Mouse (Mus musculus) heart, embryonic 13.5 days (tissue): ENCODE measurements around the gene Esyt3. TPM values are rescaled to one million over a fixed set of nuclear protein-coding genes. Genes with fewer than 3 reads are reported as not detected.

Experiments
- ATAC-seq: fragments of 200-750 bp; cut with Nextera tagmentation; 2 replicates; pipeline ENCODE4 v1.8.0; 2017; ENCODE audit warnings: moderate TSS enrichment; ENCODE audit not compliant: insufficient number of reproducible peaks, low FRiP score, low TSS enrichment; ENCODE audit errors: extremely low read depth
- H3K27ac ChIP-seq: fragments of 300-500 bp; sonication (generic); replicated peaks from 2 replicates; pipeline ENCODE4 v1.5.1; 2015; ENCODE audit warnings: moderate library complexity, mild to moderate bottlenecking, inconsistent platforms
- H3K27me3 ChIP-seq: fragments of 300-500 bp; sonication (generic); replicated peaks from 2 replicates; pipeline ENCODE4 v1.6.1; 2015; ENCODE audit warnings: mild to moderate bottlenecking, inconsistent platforms
- H3K36me3 ChIP-seq: fragments of 300-500 bp; sonication (generic); 2 replicates; pipeline ENCODE4 v1.6.1; 2015; ENCODE audit warnings: mild to moderate bottlenecking, inconsistent platforms
- H3K4me1 ChIP-seq: fragments of 300-500 bp; sonication (generic); 2 replicates; pipeline ENCODE4 v1.6.1; 2015; ENCODE audit warnings: inconsistent platforms
- H3K4me2 ChIP-seq: fragments of 300-500 bp; sonication (generic); 2 replicates; pipeline ENCODE4 v1.6.1; 2015; ENCODE audit warnings: inconsistent platforms, mild to moderate bottlenecking, moderate library complexity
- H3K4me3 ChIP-seq: fragments of 300-500 bp; sonication (generic); 2 replicates; pipeline ENCODE4 v1.5.1; 2015; ENCODE audit warnings: moderate library complexity, mild to moderate bottlenecking, inconsistent platforms
- H3K9ac ChIP-seq: fragments of 300-500 bp; sonication (generic); 2 replicates; pipeline ENCODE4 v1.6.1; 2015; ENCODE audit warnings: inconsistent platforms, mild to moderate bottlenecking, moderate library complexity
- H3K9me3 ChIP-seq: fragments of 300-500 bp; sonication (generic); 2 replicates; pipeline ENCODE4 v1.6.1; 2016; ENCODE audit warnings: inconsistent platforms
- WGBS: fragments of 180-500 bp; shearing (Covaris S2); methylation state at CpG from one replicate; pipeline ENCODE4 v1.1.7; 2015; ENCODE audit warnings: mixed read lengths; 5-methylcytosine and 5-hydroxymethylcytosine counted together
- polyA plus RNA-seq: library from polyadenylated mRNA; unstranded; fragments of >200 nt; fragmentation: Nextera tagmentation; extraction: Ambion mirVana; gene quantifications from 2 replicates; pipeline ENCODE4 v1.2.1, GENCODE M21; 2015

The Esyt3 gene
- polyA plus RNA-seq, 1 experiment from 2014 or later: 0.11 TPM

GRCm38 (mm10) chr9:99388078-99388477 lies 29.7 kb upstream of the Esyt3 start:
- peaks cover 15% of the 10 kb centered on the region for H3K36me3 ChIP-seq
- no peaks in the 10 kb centered on the region for H3K27me3 ChIP-seq
- 77% methylated on average over 5 of the region's 5 CpGs for WGBS
- H3K27ac ChIP-seq: no peak overlapping the region
- H3K9me3 ChIP-seq: no peaks in the 10 kb centered on the region
- ATAC-seq: no peak
- H3K4me3 ChIP-seq: no peak overlapping the region
- no peak overlapping the region for H3K9ac ChIP-seq
- no peak overlapping the region for H3K4me2 ChIP-seq
- no peaks in the 10 kb centered on the region for H3K4me1 ChIP-seq

GRCm38 (mm10) chr9:99382556-99382955 lies 24.2 kb upstream of the Esyt3 start:
- ATAC-seq: no peak
- no peaks in the 10 kb centered on the region for H3K4me1 ChIP-seq
- H3K27me3 ChIP-seq: peaks cover 11% of the 10 kb centered on the region
- H3K4me2 ChIP-seq: no peak overlapping the region
- H3K27ac ChIP-seq: no peak overlapping the region
- H3K4me3 ChIP-seq: no peak overlapping the region
- no peaks in the 10 kb centered on the region for H3K9me3 ChIP-seq
- H3K36me3 ChIP-seq: no peaks in the 10 kb centered on the region
- 61% methylated on average over 9 of the region's 9 CpGs for WGBS
- no peak overlapping the region for H3K9ac ChIP-seq

- Histone ChIP-seq H3K9ac (no peak overlapping the region), H3K4me2 (no peak overlapping the region), H3K36me3 (no peaks in the 10 kb centered on the region), H3K27me3 (peaks cover 14% of the 10 kb centered on the region), H3K9me3 (no peaks in the 10 kb centered on the region), H3K4me3 (no peak overlapping the region), H3K4me1 (no peaks in the 10 kb centered on the region), H3K27ac (no peak overlapping the region)
- 59% methylated on average over 5 of the region's 5 CpGs for WGBS
- no peak for ATAC-seq
These were observed 20.8 kb upstream of the Esyt3 start for GRCm38 (mm10) chr9:99379194-99379593.

- 8% methylated on average over 14 of the region's 14 CpGs for WGBS
- no peaks in the 10 kb centered on the region for H3K36me3 ChIP-seq
- no peak for ATAC-seq
- no peak overlapping the region for H3K9ac ChIP-seq
- peaks cover 14% of the 10 kb centered on the region for H3K27me3 ChIP-seq
- no peaks in the 10 kb centered on the region for H3K4me1 ChIP-seq
- H3K4me2 ChIP-seq: peak overlapping the region; percentile 38; the same call in 1 of the 2 replicates
- no peak overlapping the region for H3K27ac ChIP-seq
- H3K9me3 ChIP-seq: no peaks in the 10 kb centered on the region
- H3K4me3 ChIP-seq: no peak overlapping the region
These were observed 18.4 kb upstream of the Esyt3 start for GRCm38 (mm10) chr9:99376591-99377418.

- no peaks in the 10 kb centered on the region for H3K36me3 ChIP-seq
- no peaks in the 10 kb centered on the region for H3K9me3 ChIP-seq
- H3K27ac ChIP-seq: no peak overlapping the region
- H3K4me2 ChIP-seq: no peak overlapping the region
- 73% methylated on average over 7 of the region's 7 CpGs for WGBS
- H3K4me3 ChIP-seq: no peak overlapping the region
- no peak for ATAC-seq
- H3K9ac ChIP-seq: no peak overlapping the region
- H3K27me3 ChIP-seq: 0 out of 2 replicates have a peak, but pooled peaks cover 4% of the 10 kb centered on the region
- H3K4me1 ChIP-seq: no peaks in the 10 kb centered on the region
These were observed 10.1 kb upstream of the Esyt3 start for GRCm38 (mm10) chr9:99368431-99368830.

- Histone ChIP-seq H3K9ac (no peak overlapping the region), H3K4me2 (no peak overlapping the region), H3K9me3 (no peaks in the 10 kb centered on the region), H3K27ac (no peak overlapping the region), H3K4me3 (no peak overlapping the region), H3K36me3 (no peaks in the 10 kb centered on the region), H3K4me1 (no peaks in the 10 kb centered on the region), H3K27me3 (peaks cover 15% of the 10 kb centered on the region)
- 56% methylated on average over 3 of the region's 3 CpGs for WGBS
- no peak for ATAC-seq
These were observed 7.5 kb upstream of the Esyt3 start for GRCm38 (mm10) chr9:99365906-99366305.

GRCm38 (mm10) chr9:99363076-99363475 lies 4.7 kb upstream of the Esyt3 start:
- no peak overlapping the region for H3K4me2 ChIP-seq
- peaks cover 43% of the 10 kb centered on the region for H3K27me3 ChIP-seq
- H3K4me1 ChIP-seq: peaks cover 6% of the 10 kb centered on the region
- no peak overlapping the region for H3K9ac ChIP-seq
- no peaks in the 10 kb centered on the region for H3K36me3 ChIP-seq
- ATAC-seq: no peak
- 49% methylated on average over 8 of the region's 8 CpGs for WGBS
- H3K9me3 ChIP-seq: no peaks in the 10 kb centered on the region
- H3K4me3 ChIP-seq: no peak overlapping the region
- H3K27ac ChIP-seq: no peak overlapping the region

GRCm38 (mm10) chr9:99361946-99362345 lies 3.6 kb upstream of the Esyt3 start:
- H3K4me2 ChIP-seq: no peak overlapping the region
- no peak overlapping the region for H3K9ac ChIP-seq
- no peak overlapping the region for H3K27ac ChIP-seq
- peaks cover 54% of the 10 kb centered on the region for H3K27me3 ChIP-seq
- no peaks in the 10 kb centered on the region for H3K36me3 ChIP-seq
- H3K4me1 ChIP-seq: peaks cover 15% of the 10 kb centered on the region
- 73% methylated on average over 9 of the region's 9 CpGs for WGBS
- no peak for ATAC-seq
- no peaks in the 10 kb centered on the region for H3K9me3 ChIP-seq
- H3K4me3 ChIP-seq: no peak overlapping the region

GRCm38 (mm10) chr9:99359012-99359411 lies 655 bp upstream of the Esyt3 start:
- peaks cover 15% of the 10 kb centered on the region for H3K4me1 ChIP-seq
- H3K36me3 ChIP-seq: no peaks in the 10 kb centered on the region
- WGBS: 82% methylated on average over 15 of the region's 15 CpGs
- no peak for ATAC-seq
- no peak overlapping the region for H3K9ac ChIP-seq
- no peak overlapping the region for H3K27ac ChIP-seq
- no peak overlapping the region for H3K4me3 ChIP-seq
- H3K4me2 ChIP-seq: no peak overlapping the region
- H3K27me3 ChIP-seq: peaks cover 79% of the 10 kb centered on the region
- no peaks in the 10 kb centered on the region for H3K9me3 ChIP-seq

GRCm38 (mm10) chr9:99357561-99357920 lies 816 bp downstream of the Esyt3 start:
- H3K27ac ChIP-seq: no peak overlapping the region
- no peaks in the 10 kb centered on the region for H3K36me3 ChIP-seq
- H3K9ac ChIP-seq: peak overlapping the region; percentile 71
- H3K9me3 ChIP-seq: no peaks in the 10 kb centered on the region
- H3K4me1 ChIP-seq: peaks cover 15% of the 10 kb centered on the region
- no peak for ATAC-seq
- peak overlapping the region; percentile 92 for H3K4me2 ChIP-seq
- H3K4me3 ChIP-seq: peak overlapping the region; percentile 56
- peaks cover 85% of the 10 kb centered on the region for H3K27me3 ChIP-seq
- WGBS: 3% methylated on average over 19 of the region's 19 CpGs

- Histone ChIP-seq H3K27me3 (peaks cover 74% of the 10 kb centered on the region), H3K4me1 (peaks cover 15% of the 10 kb centered on the region), H3K4me3 (no peak overlapping the region), H3K9ac (no peak overlapping the region), H3K4me2 (no peak overlapping the region), H3K27ac (no peak overlapping the region), H3K36me3 (no peaks in the 10 kb centered on the region), H3K9me3 (no peaks in the 10 kb centered on the region)
- no peak for ATAC-seq
- 39% methylated on average over 5 of the region's 5 CpGs for WGBS
These were observed 2.4 kb downstream of the Esyt3 start for GRCm38 (mm10) chr9:99355971-99356370.

GRCm38 (mm10) chr9:99354796-99355195 lies 3.6 kb downstream of the Esyt3 start:
- H3K27me3 ChIP-seq: peaks cover 63% of the 10 kb centered on the region
- ATAC-seq: no peak
- WGBS: 48% methylated on average over 5 of the region's 5 CpGs

More at GRCm38 (mm10) chr9:99354796-99355195, 3.6 kb downstream of the Esyt3 start:
- peaks cover 15% of the 10 kb centered on the region for H3K4me1 ChIP-seq
- no peak overlapping the region for H3K4me2 ChIP-seq
- no peak overlapping the region for H3K9ac ChIP-seq
- no peaks in the 10 kb centered on the region for H3K36me3 ChIP-seq
- no peak overlapping the region for H3K27ac ChIP-seq
- H3K9me3 ChIP-seq: no peaks in the 10 kb centered on the region
- H3K4me3 ChIP-seq: no peak overlapping the region
